Mouse (Mus musculus): ENCODE measurements around the gene Sf3b6. TPM values are rescaled to one million over a fixed set of nuclear protein-coding genes. Genes with fewer than 3 reads are reported as not detected.
A peak's percentile ranks its signal among the peaks of the same experiment; 100 is the strongest.
"Not testable (repeated sequence)": the region's sequence is repeated elsewhere in the genome, so short reads cannot be mapped to it uniquely, and the experiment has no call there.

The Sf3b6 gene
- total RNA-seq (2015; ENCODE audit: low replicate concordance) (82.2 and 163 TPM in 2 replicates), total RNA-seq (2017; ENCODE audit: low replicate concordance) (50.3 and 108 TPM in 2 replicates)

DNA sequence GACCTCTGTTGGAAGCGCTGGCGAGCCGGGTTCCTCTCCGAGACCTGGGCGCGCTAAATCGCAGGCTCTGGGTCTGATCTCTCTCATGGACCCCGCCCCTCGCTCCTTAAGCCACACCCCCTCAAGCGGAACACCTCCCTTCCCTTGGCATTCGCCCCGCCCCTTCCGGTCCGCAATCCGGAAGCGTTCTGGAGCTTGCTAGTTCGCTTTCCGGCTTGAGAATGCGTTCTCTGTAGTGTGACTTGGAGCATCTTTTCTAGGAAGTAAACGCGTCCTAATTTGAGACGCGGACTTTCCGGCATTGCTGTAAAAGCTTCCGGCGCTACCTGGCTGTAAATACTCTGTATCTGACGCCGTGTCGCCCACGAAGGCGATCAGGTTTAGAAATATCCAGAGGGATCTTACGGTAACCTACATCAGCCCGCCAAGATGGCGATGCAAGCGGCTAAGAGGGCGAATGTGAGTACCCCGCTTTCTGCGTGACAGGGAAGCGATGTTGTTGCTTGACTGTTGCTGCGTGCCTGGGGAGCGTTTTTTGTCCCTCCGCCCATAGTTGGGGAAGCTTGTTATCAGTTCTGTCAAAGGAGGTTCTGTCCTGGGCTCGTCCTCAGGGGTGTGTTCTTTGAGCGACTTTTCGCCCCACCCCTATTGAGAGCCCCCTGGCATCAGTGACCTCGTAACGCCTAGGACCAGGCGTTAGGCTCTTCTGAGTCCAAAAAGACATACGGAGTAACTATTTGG lies at the start of gene Sf3b6:
TSS of gene Sf3b6 (plus strand) at position 184 of the 741 bp plus-strand sequence.
- peak; percentile 97 for ATAC-seq (replicated peaks; ENCODE audit: low FRiP score, poor library complexity, severe bottlenecking)

DNA sequence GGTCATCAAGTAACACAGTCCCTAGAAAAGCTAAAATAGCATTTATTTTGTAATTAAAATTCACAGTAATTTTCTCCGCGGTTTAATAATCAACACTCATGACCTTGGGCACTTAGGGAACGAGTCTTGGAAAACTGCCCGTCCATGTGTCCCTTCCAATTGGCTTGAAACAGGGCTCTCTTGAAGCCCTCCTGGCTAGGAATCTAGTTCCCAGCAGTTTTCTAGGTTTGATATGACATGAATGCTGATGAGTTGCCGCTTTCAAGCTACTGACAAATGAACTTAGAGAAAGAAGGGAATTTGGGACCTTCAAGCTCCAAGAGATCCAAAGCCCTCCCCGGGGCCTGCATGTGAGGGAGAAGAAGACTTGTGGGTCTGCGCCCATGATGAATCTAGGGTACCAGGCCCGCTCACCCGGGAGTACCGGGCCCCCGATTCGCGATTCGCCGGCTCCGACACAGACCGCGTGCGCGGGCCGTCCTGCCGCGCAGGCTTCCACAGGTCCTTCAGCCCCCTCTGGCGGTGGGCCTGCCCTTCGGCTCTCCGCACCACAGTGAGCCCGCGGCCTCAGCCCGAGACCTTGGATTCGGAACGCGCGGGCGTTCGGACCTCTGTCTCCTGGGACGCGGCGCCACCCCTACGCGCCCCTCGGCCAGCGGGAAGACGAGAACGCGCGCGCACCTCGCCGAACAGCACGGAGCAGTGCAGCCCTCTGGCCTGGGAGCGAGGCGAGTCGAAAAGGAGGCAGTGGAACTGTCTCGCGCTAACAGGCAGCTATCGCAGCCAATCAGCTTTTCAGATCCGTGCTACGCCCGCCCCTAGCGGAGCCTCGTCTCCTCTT lies 48.6 kb upstream of the Sf3b6 start, which contains the start of the genes Pfn4 and Fam228b:
TSS of gene Pfn4 (plus strand) at position 531 of the 841 bp plus-strand sequence.
TSS of gene Fam228b (minus strand) at position 776 of the 841 bp plus-strand sequence.
- ATAC-seq (replicated peaks; ENCODE audit: low FRiP score, poor library complexity, severe bottlenecking) = peak; percentile 98

DNA sequence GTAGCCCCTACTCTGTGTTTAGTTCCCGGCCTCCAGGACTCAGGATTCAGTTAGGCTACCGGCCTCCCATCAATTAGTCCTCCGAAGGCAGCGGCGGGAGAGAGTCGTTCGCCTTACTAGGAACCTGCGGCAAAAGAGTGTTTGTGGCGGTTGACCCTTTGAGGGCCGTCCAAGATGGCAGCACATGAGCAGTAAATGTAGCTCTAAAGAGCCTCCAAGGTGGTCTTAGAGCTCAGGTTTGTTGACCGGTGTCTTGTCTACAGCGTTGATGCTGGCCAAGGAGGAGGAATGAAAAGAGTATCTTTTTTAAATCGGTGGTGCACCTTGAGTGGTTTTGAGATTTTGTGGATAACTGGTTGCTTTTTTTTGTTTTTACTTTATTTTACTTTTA lies 48.0 kb upstream of the Sf3b6 start:
- ATAC-seq (replicated peaks; ENCODE audit: low FRiP score, poor library complexity, severe bottlenecking) = peak; percentile 63

DNA sequence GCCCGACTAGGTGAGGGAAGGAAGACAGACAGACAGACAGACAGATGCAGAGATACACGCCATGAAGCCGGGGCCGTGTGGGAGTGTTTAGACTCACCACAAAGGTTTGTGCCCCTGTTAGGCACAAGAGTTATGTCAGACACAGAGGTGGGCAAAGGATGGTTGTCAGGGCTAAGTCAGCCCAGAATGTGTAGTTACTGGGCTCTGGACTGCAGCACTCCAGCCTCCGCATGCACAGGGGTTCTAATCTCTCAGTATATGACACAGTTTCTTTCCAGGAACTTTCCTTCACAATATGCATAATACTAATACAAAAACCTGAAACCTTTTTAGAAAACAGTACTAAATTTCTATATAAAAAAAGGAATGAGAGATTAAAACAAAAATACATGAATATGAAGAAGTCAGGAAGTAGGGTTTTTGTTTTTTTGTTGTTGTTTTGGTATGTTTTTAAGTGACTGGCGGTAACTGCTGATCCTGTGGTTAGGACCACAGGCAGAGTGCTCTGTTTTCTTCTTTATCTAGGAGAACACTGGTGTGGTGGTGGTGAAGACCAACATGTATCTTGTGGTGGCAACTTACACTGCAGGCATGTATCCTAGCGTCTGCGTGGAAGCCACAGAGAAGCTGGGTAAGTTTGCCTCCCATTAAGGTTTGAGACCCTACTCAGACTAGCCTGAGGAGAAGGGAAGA lies 42.3 kb upstream of the Sf3b6 start:
- ATAC-seq (replicated peaks; ENCODE audit: low FRiP score, poor library complexity, severe bottlenecking) = 0 out of 2 replicates have a peak, but pooled peaks have one; percentile 35

DNA sequence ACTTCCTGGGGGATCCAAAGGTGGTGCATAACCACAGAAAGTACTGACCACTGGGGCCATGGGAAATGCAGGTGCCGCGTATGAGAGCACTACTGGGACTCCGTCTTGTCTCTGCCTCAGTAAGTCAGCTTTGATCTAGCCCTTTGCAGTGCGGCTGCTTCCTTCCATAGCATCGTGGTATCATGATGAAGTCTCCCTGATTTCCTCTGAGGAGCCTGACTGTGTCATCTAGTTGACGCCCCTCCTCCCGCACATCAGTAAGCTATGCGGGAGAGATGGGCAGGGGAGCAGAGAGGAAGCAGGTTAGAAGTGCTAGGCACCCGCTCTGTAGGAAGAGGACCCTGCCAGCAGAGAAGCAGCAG lies 41.8 kb upstream of the Sf3b6 start:
- ATAC-seq (replicated peaks; ENCODE audit: low FRiP score, poor library complexity, severe bottlenecking) = 0 out of 2 replicates have a peak, but pooled peaks have one; percentile 22

DNA sequence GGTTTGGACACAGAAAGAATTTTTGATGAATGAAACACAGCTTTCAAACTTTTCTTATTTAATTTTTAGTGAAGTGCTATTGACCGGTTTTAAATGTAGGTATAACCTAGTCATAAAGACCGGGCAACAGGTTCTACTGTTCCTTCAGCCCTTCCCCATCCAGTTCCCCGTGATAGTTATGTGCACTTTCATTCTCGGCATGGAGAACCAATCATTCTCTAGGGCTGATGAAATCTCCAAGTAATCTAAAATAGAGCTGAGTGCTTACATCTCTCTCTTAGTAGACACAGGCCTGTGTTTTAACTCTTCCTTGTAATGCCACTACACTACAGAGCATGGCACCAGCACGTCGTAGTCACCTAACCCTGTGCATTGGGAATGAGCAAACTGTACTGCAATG lies 39.6 kb upstream of the Sf3b6 start:
- no peak for ATAC-seq (replicated peaks; ENCODE audit: low FRiP score, poor library complexity, severe bottlenecking)

DNA sequence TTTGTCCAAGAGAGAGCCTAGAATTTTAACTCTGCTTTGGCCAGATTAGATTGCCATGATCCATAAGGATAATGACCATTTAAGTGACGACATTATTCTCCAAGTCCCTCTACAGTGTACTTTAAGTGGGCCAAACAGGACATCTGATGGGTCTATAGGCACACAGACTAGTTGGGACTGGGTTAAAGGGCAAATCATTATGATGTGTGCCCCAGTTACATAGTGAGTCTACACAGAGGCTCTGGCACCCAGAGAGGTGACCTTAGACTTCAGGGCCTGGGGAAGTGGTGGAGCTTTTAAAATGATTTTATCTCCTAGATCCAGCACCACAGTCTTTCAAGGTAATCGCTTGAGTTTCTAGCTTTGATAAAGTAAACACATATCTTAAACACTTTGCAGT lies 37.1 kb upstream of the Sf3b6 start:
- ATAC-seq (replicated peaks; ENCODE audit: low FRiP score, poor library complexity, severe bottlenecking) = no peak

DNA sequence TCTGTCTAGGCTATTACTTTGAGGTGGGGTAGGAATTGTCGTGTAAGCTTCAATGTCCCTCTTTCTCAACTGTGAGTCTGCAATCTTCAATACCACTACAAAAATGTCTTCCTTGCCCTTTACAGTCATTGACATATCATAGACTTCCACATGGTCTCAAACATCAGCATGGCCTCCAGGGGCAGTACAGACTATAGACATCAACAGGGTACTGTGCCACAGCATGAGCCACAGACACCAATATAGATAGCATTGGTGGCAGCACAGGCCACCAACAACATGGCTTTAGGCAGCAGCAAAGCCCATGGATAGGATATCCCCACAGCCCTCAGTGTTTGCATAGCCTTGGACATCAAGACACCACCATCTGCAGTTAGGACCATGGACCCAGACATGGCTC lies 36.1 kb upstream of the Sf3b6 start:
- ATAC-seq (replicated peaks; ENCODE audit: low FRiP score, poor library complexity, severe bottlenecking) = no peak

DNA sequence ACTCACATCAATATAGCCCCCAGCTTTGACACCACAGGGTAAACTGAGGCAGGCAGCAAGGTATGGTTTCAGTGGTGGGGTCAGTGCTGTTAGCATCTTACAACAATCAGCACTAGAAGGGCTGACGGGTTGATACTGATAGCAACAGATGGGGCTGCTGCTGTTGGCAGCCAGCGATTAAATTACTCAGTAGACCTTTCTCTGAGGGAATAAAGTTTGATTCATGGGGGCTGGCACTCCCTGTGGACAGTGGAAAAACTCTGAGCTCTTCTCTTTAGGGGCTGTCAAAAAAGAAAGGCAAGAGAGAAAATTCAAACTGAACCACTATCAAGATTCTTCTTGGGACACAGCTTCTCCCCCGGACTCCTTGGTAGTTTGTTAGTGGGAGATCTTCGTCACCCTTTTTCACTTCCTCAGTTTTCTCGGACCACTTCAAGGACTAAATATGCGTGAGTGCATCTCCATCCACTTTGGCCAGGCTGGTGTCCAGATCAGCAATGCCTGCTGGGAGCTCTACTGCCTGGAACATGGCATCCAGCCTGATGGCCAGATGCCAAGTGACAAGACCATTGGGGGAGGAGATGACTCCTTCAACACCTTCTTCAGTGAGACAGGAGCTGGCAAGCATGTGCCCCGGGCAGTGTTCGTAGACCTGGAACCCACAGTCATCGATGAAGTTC lies 35.5 kb upstream of the Sf3b6 start:
- ATAC-seq (replicated peaks; ENCODE audit: low FRiP score, poor library complexity, severe bottlenecking) = not testable (repeated sequence)

DNA sequence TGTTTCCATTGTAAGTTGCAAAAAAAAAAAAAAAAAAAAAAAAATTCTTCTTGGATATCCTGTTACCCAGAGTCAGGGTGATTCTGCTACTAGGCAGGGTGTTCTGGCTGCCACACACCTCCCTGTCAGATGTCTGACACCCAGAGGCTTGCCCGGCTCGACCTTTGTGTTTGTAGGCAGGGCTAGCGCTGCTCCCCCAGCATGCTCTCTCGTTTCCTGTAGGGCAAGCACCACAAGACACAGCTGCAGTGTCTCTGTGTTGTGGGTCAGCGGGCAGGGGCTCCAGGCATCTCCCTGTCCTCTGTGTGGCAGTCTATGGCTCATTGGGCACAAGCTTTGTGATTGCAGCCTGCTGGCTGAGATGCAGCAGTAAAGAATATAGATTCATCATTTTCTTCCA lies 33.7 kb upstream of the Sf3b6 start:
- ATAC-seq (replicated peaks; ENCODE audit: low FRiP score, poor library complexity, severe bottlenecking) = no peak

DNA sequence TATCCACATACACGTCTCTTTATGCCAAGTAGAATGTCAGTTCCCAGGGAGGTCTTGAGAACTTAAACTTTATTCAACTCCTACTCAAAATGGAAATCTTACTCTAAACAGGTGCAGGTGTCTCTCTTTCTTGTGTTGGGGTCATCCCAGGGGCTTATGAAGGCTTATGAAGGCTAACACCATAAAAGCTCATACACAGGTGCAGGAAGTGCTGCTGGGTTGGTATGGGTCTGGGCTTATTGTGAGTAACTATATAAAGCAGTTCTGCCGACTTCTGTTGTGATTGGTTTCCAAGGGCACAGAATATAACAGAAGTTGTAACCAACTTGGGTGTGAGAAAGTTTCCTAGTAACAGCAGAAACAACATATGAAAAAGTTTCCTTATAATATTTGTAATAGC lies 32.9 kb upstream of the Sf3b6 start:
- ATAC-seq (replicated peaks; ENCODE audit: low FRiP score, poor library complexity, severe bottlenecking) = no peak

DNA sequence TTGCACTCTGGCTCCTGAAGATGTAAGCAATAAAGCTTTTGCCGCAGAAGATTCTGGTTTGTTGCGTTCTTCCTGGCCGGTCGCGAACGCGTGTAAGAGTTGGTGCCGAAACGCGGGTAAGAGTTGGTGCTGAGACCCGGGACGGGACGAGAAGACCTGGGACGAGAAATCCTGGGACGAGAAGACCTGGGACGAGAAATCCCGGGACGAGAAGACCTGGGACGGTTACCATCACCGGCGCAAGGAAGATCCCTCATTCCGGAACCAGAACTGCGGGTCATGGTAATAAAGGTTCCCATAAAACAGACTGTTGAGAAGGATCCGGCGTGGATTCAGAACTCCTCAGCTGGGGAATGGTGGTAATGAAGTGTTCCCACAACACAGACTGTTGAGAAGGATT lies 29.2 kb upstream of the Sf3b6 start:
- not testable (repeated sequence) for ATAC-seq (replicated peaks; ENCODE audit: low FRiP score, poor library complexity, severe bottlenecking)

DNA sequence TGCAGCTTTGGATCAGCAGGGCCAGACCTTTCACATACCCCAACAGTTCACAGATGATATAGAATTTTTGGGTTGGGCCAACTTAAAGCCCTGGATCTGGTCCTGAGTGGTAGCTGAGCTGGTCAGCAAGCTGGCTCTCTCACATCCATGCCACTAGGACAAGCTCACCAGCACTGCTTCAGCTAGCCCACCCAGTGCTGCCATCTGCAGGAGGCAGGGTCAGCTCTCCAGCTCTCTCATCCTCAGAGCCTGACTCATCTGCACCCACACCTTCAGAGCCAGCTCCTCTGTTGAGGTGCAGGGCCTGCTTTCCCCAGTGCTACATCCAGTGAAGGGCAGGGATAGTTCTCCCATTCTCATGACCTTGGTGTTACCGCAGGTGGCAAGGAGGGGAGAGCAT lies 23.6 kb upstream of the Sf3b6 start:
- ATAC-seq (replicated peaks; ENCODE audit: low FRiP score, poor library complexity, severe bottlenecking) = no peak

DNA sequence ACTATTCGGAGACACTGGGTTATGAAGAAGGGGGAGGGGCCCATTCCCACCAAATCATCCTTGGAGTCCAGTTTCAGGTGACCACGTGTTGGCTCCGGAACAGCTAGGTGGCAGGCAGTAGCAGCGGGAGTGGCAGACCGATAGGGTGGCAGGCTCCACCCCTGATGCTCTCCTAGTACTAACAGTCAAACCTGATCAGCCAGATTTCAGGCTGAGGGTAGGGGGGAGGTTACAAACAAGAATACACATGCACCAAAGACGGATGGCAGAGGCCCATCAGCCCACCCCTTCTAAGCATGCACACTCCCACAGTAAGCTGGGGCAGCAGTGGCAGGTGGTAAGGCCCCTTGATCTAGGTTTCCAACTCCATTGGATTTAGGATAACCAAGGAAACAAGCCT lies 19.9 kb upstream of the Sf3b6 start:
- not testable (repeated sequence) for ATAC-seq (replicated peaks; ENCODE audit: low FRiP score, poor library complexity, severe bottlenecking)

DNA sequence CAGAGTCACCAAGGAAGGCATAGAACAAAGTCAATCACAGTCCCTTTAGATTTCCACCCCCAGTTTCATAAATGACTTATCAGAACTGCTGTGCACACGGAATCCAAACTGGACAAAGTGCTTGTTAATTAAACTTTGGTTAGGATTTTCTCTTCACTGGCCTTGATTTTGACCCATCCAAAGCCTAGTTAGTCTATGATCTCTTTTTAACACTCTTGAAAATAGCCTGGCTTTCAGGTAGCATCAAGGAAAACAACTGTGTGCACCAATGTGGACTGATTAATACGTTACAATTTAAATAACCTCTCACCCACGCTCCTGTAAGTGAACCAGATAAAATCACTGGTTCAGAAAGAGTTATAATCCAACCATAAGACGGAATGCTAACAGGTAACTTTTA lies 6.3 kb upstream of the Sf3b6 start:
- ATAC-seq (replicated peaks; ENCODE audit: low FRiP score, poor library complexity, severe bottlenecking) = no peak

DNA sequence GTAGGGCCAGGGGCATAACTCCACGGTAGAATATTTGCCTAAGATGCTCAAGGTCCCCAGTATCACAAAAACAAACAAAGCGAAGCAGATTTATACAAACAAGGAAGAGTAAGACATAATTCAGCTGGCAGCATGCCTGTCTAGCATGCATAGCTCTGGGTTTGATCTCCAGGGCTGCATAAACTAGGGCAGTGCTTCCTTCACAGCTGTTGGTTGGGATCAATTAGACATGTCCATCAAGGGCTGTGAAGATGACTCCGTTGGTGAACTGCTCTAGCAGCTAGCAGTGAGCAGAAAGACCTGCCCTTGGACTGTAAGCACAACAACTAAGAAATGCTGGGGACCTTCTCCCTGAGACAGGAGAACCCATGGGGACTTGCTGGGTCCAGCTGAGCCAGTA lies 5.6 kb upstream of the Sf3b6 start:
- no peak for ATAC-seq (replicated peaks; ENCODE audit: low FRiP score, poor library complexity, severe bottlenecking)

DNA sequence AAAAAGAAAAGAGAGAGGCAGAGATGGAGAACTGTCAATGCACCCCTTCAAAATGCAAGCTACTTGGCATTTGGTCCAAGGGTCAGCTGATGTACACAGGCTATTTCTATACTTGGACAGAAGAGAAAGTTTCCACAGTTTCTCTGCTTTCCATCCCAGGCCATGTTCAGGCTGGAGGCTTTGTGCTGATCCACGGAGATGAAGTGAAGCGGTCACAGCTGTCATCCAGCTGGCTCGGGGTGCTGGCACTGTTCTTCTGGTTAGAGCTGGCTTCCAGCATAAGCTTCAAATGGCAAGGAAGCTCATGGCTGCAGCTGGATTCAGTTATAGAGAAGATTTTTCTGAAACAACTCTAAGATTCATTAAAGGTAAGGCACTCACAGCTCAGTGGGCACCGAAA lies 3.7 kb upstream of the Sf3b6 start:
- no peak for ATAC-seq (replicated peaks; ENCODE audit: low FRiP score, poor library complexity, severe bottlenecking)

DNA sequence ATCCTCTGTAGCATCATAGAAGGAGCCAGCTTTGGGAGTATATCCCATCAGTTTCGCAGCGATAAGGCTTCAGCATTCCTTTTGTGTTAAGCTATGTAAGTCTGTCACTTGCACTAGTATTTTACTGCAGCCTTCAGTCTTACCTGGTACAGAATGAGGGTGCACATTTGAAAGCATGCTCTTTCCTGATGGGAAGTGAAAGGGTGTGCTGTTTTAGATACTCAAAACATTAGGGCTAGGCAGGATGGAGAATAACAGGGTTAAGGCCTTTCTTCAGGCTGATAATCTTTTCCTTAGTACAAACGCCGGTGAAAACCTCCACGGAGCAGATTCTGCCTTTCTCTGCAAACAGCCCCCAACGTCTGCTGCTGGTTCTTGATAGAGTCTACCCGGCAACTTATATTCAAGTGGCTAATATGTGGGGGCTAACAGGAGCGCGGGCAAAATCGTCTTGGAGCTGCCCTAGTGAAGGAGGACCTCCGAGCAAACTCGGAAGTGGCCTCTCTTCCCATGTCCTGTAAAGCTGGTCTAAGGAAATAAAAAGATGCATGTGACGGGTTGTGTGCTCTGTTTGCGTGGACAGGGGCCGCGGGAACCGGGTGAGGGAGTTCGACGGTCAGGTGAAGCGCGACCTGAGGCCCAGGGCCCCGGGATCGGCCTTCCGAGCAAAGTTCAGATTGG lies 524 bp upstream of the Sf3b6 start:
- peak; percentile 46 for ATAC-seq (replicated peaks; ENCODE audit: low FRiP score, poor library complexity, severe bottlenecking)

DNA sequence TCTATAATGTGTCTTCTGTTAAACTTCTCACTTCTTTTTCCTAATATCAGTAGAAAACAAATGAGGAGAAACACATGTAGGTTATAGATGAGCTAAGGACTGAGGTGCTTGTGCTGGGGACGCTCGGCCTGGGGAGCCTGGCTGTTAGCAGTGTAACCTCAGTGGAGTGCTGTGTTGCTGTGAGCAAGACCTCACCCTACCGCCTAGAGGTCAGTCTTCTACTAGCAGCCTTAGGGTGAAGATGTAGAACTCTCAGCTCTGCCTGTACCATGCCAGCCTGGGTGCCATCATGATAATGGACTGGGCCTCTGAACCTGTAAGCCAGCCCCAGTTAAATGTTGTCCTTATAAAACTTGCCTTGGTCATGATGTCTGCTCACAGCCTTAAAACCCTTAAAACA lies 9.9 kb downstream of the Sf3b6 start:
- ATAC-seq (replicated peaks; ENCODE audit: low FRiP score, poor library complexity, severe bottlenecking) = no peak
